Mouse (Mus musculus): Measurements from ENCODE around the gene H2afy2.

DNA sequence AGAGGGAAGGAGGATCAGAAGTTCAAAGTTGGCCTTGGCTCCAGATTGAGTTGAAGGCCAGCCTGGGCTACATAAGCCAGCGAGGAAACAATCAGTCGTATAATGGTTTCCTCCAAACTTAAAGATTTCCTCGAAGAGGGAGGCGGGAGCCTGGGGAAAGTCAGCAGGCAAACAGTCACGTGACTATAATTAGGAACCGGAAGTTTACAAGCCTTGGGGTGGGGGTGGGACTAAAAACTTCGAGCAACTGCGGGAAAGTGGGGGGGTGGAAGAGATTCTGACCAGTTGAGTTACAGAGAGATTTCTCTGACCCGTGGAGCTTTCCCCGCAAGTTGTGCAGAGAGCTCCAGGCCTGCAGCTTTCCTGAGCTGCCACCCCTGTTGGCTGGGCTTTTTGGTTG lies 11.0 kb upstream of the H2afy2 start:
- TF ChIP-seq CTCF (IDR thresholded peaks at IDR 0.05; ENCODE audit: low read depth) (no peak), EP300 (IDR thresholded peaks at IDR 0.05; ENCODE audit: low read depth) (no peak)
